ENCODE assay signal across 8 mouse cellular contexts in the genomic region with DNA sequence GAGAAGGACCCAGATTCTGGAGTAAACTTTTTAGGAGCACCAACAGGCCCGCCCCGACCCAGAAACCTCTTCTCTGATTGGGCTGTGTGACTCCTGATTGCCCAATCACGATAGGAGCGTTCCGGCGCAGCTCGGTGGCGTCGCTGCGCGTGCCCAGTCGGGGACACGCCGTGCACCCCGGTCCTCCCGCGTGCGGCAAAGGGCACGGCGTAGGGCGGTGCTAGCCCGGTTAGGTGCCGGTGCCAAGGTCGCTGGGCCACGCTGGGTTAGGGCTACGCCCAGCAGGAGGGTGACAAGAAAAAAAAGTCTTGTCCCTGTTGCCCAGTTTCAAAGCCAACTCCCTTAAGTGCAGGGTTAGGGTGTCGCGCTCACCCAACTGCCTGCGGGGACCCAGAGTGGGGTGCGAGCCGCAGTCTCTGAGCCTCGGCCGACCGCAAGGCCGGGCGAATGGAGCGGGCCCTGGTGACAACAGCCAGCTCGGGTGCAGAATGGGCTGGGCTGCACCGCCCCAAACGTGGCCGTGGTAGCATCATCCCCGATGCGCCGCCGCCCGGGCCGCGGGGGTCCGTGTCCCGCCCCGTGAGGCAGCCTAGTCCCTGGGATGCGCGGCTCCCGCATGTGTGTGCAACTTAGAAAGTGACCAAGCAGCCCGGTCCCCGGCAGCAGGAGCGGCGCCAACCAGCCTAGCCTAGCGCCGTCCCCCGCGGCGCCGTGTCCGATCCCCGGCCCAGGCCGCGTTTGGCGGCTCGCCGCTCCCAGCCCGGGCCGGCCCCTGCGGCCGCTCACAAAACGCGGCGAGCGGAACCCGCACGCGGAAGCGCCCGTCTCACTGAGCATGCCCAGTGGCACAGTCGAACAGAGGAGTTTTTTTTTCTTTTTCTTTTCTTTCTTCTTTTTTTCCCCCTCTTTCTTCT. TPM values are rescaled to one million over a fixed set of nuclear protein-coding genes. Genes with fewer than 3 reads are reported as not detected.
DNase-seq lines count a peak whose midpoint lies in the region; ATAC-seq and TF ChIP-seq lines count a peak whose summit lies in the region.

A gene (plus strand): TSS at position 832 of the 914 bp plus-strand sequence.

- H3K9me3 ChIP-seq in hindbrain, embryonic 10.5 days, result no peaks in the 10 kb centered on the region
- H3K9me3 ChIP-seq in lung, postnatal 0 days (ENCODE audit: low read length), result no peaks in the 10 kb centered on the region

- peak; percentile 93 for ATAC-seq in frontal cortex, adult (ENCODE audit: low TSS enrichment)
- peak; percentile 94 for ATAC-seq in lung, postnatal 0 days

- H3K27ac ChIP-seq in hindbrain, embryonic 10.5 days, result peak within 1 kb of the TSS; percentile 98
- peak within 1 kb of the TSS; percentile 100 for H3K27ac ChIP-seq in lung, postnatal 0 days (ENCODE audit: low read length)

- under 1% methylated on average over 85 of the region's 85 CpGs for WGBS in hindbrain, embryonic 10.5 days
- WGBS in lung, postnatal 0 days, result under 1% methylated on average over 74 of the region's 85 CpGs

- no peaks in the 10 kb centered on the region for H3K27me3 ChIP-seq in hindbrain, embryonic 10.5 days (ENCODE audit: insufficient read depth, poor library complexity, severe bottlenecking)
- H3K27me3 ChIP-seq in lung, postnatal 0 days (replicated peaks; ENCODE audit: insufficient read depth, low read length), result no peaks in the 10 kb centered on the region

- DNase-seq in MN1 (ENCODE audit: low spot score), result peak; percentile 93
- DNase-seq in cerebellum, adult 9-10 months, result peak; percentile 94
- DNase-seq in hindbrain, embryonic 10.5 days (ENCODE audit: low spot score), result peak; percentile 92
- peak; percentile 95 for DNase-seq in layer of hippocampus, adult 9-11 months
- DNase-seq in lung, postnatal 0 days (ENCODE audit: low spot score), result peak; percentile 97
- peak; percentile 88 for DNase-seq in ovary, postnatal 14 days (ENCODE audit: low spot score)
- peak; percentile 92 for DNase-seq in thymus, postnatal 14 days

- peak within 1 kb of the TSS; percentile 92 for H3K4me2 ChIP-seq in lung, postnatal 0 days (replicated peaks; ENCODE audit: low read depth, low read length)

- peak within 1 kb of the TSS; percentile 82 for H3K4me3 ChIP-seq in hindbrain, embryonic 10.5 days
- peak within 1 kb of the TSS; percentile 90 for H3K4me3 ChIP-seq in lung, postnatal 0 days (ENCODE audit: low read depth, low read length)

- TF ChIP-seq EP300 in lung, postnatal 0 days (IDR thresholded peaks at IDR 0.05), result no peak; the same call in 1 of the 2 replicates

- peaks cover 22% of the 10 kb centered on the region for H3K4me1 ChIP-seq in hindbrain, embryonic 10.5 days (replicated peaks)
- H3K4me1 ChIP-seq in lung, postnatal 0 days (ENCODE audit: insufficient read depth, low read depth, low read length), result no peaks in the 10 kb centered on the region; the same call in 1 of the 2 replicates

- peak within 1 kb of the TSS; percentile 95 for H3K9ac ChIP-seq in lung, postnatal 0 days (replicated peaks; ENCODE audit: low read depth)

- 0 out of 2 replicates have a peak, but pooled peaks have one; percentile 9 for TF ChIP-seq CTCF in lung, postnatal 0 days (IDR thresholded peaks at IDR 0.05)

- H3K36me3 ChIP-seq in hindbrain, embryonic 10.5 days, result no peaks in the 10 kb centered on the region
- no peaks in the 10 kb centered on the region for H3K36me3 ChIP-seq in lung, postnatal 0 days (ENCODE audit: insufficient read depth, low read length)

RNA-seq across cellular contexts. Expression of the gene that starts here (rescaled TPM):
- polyA plus RNA-seq in hindbrain, embryonic 10.5 days (2016; fragmentation: Nextera tagmentation; extraction: Ambion mirVana), result 27.0 and 32.7 TPM in 2 replicates
- polyA plus RNA-seq in lung, postnatal 0 days (2015; fragmentation: Nextera tagmentation; extraction: Ambion mirVana), result 15.5 and 20.6 TPM in 2 replicates

Comparison
In these comparisons a context has a peak if more than half of its experiments do, and no peak if none do; other contexts are left out.
1. Peak in every context shown above with its lines: DNase-seq, ATAC-seq, H3K4me3 ChIP-seq and H3K27ac ChIP-seq.